18 mouse cellular contexts compared by ENCODE assay signal in genomic region chr9:72208296-72208695, GRCm38 (mm10).
"Had no signal": no experiment of that assay in that cellular context is flagged by ENCODE, and none has a peak within 500 bp of the region (broad histone marks: within the 10 kb centered on the region; RNA-seq: fewer than 3 reads in every experiment).

No protein-coding gene starts in this region.

- DNase-seq: kidney, adult 11 months; kidney, adult 8-10 months; kidney, postnatal 10 days; kidney, postnatal 36 days; layer of hippocampus, postnatal 36 days; left cerebral cortex, postnatal 4 days; liver, postnatal 0 days; lung, embryonic 14.5 days had no signal

- H3K36me3 ChIP-seq: intestine, embryonic 15.5 days; kidney, embryonic 15.5 days; limb, embryonic 12.5 days; limb, embryonic 15.5 days; midbrain, embryonic 12.5 days; midbrain, embryonic 15.5 days; stomach, embryonic 15.5 days had no signal

- H3K27ac ChIP-seq: intestine, embryonic 15.5 days; kidney, embryonic 15.5 days; limb, embryonic 12.5 days; limb, embryonic 15.5 days; liver, embryonic 14.5 days; macrophage; midbrain, embryonic 12.5 days; midbrain, embryonic 15.5 days; stomach, embryonic 15.5 days had no signal

- H3K4me3 ChIP-seq: intestine, embryonic 15.5 days; kidney, embryonic 15.5 days; limb, embryonic 12.5 days; limb, embryonic 15.5 days; midbrain, embryonic 12.5 days; midbrain, embryonic 15.5 days; stomach, embryonic 15.5 days had no signal

- H3K4me2 ChIP-seq: intestine, embryonic 15.5 days; kidney, embryonic 15.5 days; limb, embryonic 12.5 days; limb, embryonic 15.5 days; liver, embryonic 11.5 days; lung, embryonic 14.5 days; midbrain, embryonic 12.5 days; midbrain, embryonic 15.5 days; stomach, embryonic 15.5 days had no signal

- H3K27me3 ChIP-seq: intestine, embryonic 15.5 days; kidney, embryonic 15.5 days; limb, embryonic 12.5 days; limb, embryonic 15.5 days; midbrain, embryonic 12.5 days; midbrain, embryonic 15.5 days; stomach, embryonic 15.5 days had no signal
